Mouse (Mus musculus): ENCODE results near the gene Clcn5.

Clcn5 gene

GRCm38 (mm10) chrX:7190816-7191215 lies 128.3 kb downstream of the Clcn5 start:
- no peak for DNase-seq (ENCODE audit: low read depth)

- DNase-seq (ENCODE audit: low read depth): no peak
Observed at GRCm38 (mm10) chrX:7188311-7188807, 130.8 kb downstream of the Clcn5 start.

- DNase-seq (ENCODE audit: low read depth): no peak
Observed at GRCm38 (mm10) chrX:7187455-7188310, 131.5 kb downstream of the Clcn5 start.

DNA sequence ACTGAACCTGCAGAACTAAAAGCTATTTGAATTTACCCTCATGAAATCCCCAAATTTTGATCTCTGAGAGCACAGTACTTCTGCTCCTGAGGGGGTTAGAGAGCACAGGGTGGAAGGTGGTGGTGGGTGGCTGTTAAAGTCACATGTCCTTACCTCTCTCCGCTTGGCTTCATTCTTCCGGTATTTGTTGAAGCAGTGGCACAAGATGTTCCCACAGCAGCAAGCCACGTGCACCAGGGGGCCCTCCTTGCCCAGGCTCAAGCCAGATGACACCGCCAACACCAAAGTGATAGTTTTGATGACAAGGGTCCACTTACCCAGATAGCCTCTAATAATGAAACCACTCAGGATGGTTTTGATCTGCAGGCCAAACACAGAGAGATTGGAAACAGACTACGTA lies 149.0 kb downstream of the Clcn5 start:
- DNase-seq (ENCODE audit: low read depth): no peak

DNA sequence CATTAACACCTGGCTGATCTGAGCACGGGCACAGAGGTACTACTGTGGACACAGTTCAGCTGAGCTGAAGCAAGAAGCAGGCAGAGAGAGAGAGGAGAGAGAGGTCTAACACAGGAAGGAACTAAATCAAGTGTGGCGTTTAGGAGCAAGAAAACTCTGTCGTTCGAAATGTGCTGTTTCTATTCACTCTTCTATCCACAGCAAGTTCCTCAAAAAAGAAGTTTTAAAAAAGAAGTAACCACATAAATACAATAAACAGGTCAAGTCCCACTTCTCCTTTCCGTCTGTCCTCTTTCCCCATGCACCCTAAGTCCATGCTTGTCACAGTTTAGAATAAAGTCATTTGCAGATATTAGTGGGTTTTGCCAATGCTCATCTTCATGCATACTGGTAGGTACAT lies 150.4 kb downstream of the Clcn5 start:
- no peak for DNase-seq (ENCODE audit: low read depth)

GRCm38 (mm10) chrX:7157976-7158375 lies 161.2 kb downstream of the Clcn5 start:
- no peak for DNase-seq (ENCODE audit: low read depth)

GRCm38 (mm10) chrX:7156026-7156732 lies 163.0 kb downstream of the Clcn5 start:
- DNase-seq (ENCODE audit: low read depth): no peak

- no peak for DNase-seq (ENCODE audit: low read depth)
Observed at GRCm38 (mm10) chrX:7150129-7150528, 169.0 kb downstream of the Clcn5 start.

DNA sequence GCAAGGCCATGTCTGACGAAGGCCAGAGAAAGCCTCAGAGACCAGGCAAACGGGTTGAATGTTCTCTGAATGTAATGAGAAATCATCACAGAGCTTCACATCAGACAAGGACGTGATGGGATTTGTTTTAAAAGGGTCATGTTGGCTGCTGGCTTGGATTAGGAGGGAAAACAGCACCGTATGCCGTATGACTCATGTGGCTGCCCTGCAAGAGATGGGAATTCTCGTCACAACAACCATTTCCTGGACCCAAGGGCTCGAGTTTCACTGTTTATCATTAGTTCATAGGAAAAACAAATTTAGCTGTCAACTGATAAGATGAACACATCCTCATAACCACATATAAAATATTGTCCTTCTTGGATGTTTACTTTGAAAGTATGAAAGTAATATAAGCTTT lies 173.0 kb downstream of the Clcn5 start:
- no peak for DNase-seq (ENCODE audit: low read depth)

DNA sequence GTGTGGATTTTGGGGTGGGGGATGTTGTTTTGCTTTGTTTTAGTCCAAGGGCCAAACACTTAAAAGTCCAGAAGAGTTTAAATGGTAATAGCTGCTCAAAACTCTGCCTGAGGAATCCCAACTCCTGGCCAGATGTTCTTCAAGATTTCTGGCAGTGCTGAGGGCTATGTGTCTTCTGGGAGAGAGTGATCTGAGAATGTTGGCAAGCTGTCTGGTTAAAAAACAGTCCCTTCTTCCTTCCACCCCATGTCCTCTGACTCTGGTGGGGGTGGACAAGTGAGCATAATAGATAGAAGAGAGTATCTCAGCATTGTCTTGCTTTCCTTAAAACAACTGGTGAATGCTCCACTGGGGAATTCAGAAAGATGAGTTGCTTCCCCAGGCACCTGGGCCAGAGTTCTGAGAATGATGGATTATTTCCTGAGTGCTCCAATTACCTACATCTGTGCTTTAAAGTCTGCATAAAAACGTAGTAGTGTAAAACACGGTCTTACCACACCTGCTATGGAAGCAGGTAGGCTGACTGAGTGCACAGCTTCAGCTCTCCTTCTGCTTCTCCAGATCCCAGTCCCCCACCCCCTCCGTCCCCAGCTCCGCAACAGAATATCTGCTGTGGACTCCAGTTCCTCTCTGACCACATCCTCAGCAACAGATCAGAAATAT lies 197.4 kb downstream of the Clcn5 start:
- no peak for DNase-seq (ENCODE audit: low read depth)

DNA sequence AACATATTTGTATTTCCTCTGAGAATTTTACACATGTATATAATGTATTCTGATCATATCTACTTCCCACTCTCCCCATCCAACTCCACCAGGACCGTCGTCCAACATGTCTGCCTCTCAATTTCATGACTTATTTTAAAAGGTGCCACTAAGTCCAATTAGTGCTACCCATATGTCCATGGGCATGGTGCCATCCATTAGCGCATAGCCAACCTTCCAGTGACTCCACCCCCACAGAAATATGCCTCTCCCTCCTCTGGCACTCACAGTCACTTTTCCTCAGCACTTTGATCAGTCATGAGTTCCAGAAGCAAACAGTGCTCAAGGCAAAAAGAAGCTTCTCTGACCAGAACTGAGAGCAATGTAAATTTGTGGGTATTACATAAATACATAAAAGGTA lies 204.3 kb downstream of the Clcn5 start:
- no peak for DNase-seq (ENCODE audit: low read depth)
